Mouse (Mus musculus): ENCODE results near the gene Mycbp. TPM values are rescaled to one million over a fixed set of nuclear protein-coding genes. Genes with fewer than 3 reads are reported as not detected.
"Not testable (repeated sequence)": the region's sequence is repeated elsewhere in the genome, so short reads cannot be mapped to it uniquely, and the experiment has no call there.

The Mycbp gene
- total RNA-seq, 1 experiment from 2014 or later = 49.4 TPM

GRCm38 (mm10) chr4:123940878-123941277 lies 36.2 kb downstream of the Mycbp start:
- not testable (repeated sequence) for DNase-seq

- no peak for DNase-seq
Observed at GRCm38 (mm10) chr4:123946701-123947100, 42.1 kb downstream of the Mycbp start.

GRCm38 (mm10) chr4:123947149-123947548 lies 42.5 kb downstream of the Mycbp start:
- peak; percentile 52 for DNase-seq

GRCm38 (mm10) chr4:123948901-123949300 lies 44.3 kb downstream of the Mycbp start:
- no peak for DNase-seq

- DNase-seq = no peak
Observed at GRCm38 (mm10) chr4:123949649-123950048, 45.0 kb downstream of the Mycbp start.

- no peak for DNase-seq
Observed at GRCm38 (mm10) chr4:123952059-123952458, 47.4 kb downstream of the Mycbp start.

GRCm38 (mm10) chr4:123956703-123957491 lies 52.3 kb downstream of the Mycbp start:
- peak; percentile 88 for DNase-seq

GRCm38 (mm10) chr4:123957492-123957808 lies 52.8 kb downstream of the Mycbp start:
- no peak for DNase-seq

GRCm38 (mm10) chr4:123957891-123958290 lies 53.3 kb downstream of the Mycbp start:
- no peak for DNase-seq

- no peak for DNase-seq
Observed at GRCm38 (mm10) chr4:123960955-123961354, 56.3 kb downstream of the Mycbp start.

Other genes starting within 250 kb of the Mycbp start
- gene Macf1, start 220.5 kb upstream of the Mycbp start, total RNA-seq (2021) = 187 and 192 TPM in 2 replicates
- 222 and 237 TPM in 2 replicates for gene Ndufs5, start 186.6 kb upstream of the Mycbp start, total RNA-seq (2021)
- gene Akirin1, start 154.5 kb upstream of the Mycbp start, total RNA-seq (2021) = 59.0 and 68.9 TPM in 2 replicates
- 0.71 and 1.1 TPM in 2 replicates for gene Rhbdl2, start 117.0 kb upstream of the Mycbp start, total RNA-seq (2021)
- gene 4933427I04Rik, start 45.2 kb upstream of the Mycbp start, total RNA-seq (2021) = not detected in 2 replicates
- gene Rragc, start 12.6 kb downstream of the Mycbp start, total RNA-seq (2021) = 72.6 and 83.4 TPM in 2 replicates
- gene 4930535I16Rik, start 13.2 kb downstream of the Mycbp start, total RNA-seq (2021) = not detected in 2 replicates